Mouse (Mus musculus) small intestine, adult 2 months (tissue): ENCODE results near the gene H1foo.

ENCODE experiments used
- CTCF ChIP-seq: fragments of 200-500 bp; IDR thresholded peaks from 2 replicates; pipeline ENCODE4 v1.5.1; 2012; ENCODE audit warnings: low read depth, mild to moderate bottlenecking, control low read depth, inconsistent platforms, low read length, moderate library complexity, mixed read lengths; ENCODE audit not compliant: insufficient replicate concordance, insufficient read length; ENCODE audit errors: extremely low read depth
- POLR2A ChIP-seq: fragments of 200-500 bp; IDR thresholded peaks from 2 replicates; pipeline ENCODE4 v1.6.1; 2012; ENCODE audit warnings: low read depth, mild to moderate bottlenecking, control low read depth, inconsistent platforms, low read length, moderate library complexity

DNA sequence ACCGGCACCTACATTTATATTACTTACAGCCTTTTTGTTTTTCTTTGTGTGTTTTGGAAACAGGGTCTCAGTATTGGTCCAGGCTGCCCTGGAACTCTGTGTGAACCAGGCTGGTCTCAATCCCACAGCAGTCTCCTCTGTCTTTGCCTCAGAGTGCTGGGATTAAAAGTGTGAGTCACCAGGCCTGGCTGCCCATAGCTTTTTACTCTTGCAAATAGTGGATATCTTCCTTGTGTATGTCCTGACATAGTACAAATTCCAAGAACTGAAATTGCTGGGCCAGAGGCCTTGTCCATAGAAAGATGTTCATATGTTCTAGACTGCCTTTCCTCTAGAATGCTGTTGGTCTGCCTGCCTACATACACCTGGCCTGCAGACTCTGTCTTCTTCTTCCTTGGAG lies 48.4 kb upstream of the H1foo start:
- no peak for TF ChIP-seq POLR2A
- no peak for TF ChIP-seq CTCF
